Comparison of ENCODE assay signal across 26 mouse cellular contexts in the genomic region with DNA sequence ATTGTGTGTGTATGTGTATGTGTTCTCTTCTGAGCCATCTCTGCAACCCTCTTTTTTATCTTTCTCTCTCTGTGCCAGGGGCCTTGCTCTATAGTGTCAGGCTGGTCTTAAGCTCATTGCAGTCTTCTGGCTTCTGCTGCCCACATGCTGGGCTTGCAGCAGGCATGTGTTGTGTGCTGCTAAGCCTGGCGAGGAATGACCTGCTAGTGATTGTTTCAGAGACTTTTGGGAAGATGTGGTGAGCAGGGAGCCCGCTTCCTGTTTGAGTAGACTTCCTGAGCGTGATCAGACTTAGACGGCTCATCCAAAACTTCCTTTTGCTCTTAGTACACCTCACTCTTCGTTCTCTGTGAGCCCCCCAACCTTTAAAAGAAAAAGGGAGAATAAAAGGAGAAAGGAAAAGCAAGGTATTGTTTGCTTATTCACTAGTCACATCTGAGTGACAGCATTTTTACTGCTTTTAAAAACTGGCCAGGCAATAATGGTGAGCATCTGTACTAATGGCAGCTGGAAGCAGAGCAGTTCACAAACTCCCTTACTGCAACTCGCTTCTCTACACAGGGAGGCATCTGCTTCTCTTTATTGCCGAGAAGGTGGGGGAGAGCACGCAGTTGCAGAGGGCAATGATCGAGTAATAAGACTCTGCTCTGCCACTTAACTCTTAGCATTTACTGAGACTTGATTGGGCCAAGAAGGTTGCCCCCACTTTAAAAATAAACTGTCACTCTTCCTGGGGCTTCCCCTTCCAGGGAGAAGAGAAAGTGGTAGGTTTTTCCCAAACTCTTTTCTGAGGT. TPM values are rescaled to one million over a fixed set of nuclear protein-coding genes. Genes with fewer than 3 reads are reported as not detected.
DNase-seq lines count a peak whose midpoint lies in the region; ATAC-seq and TF ChIP-seq lines count a peak whose summit lies in the region.
"Had no signal": no experiment of that assay in that cellular context is flagged by ENCODE, and none has a peak within 500 bp of the region (broad histone marks: within the 10 kb centered on the region; RNA-seq: fewer than 3 reads in every experiment).

No protein-coding gene starts in this region.

- no peaks in the 10 kb centered on the region for H3K9me3 ChIP-seq in embryonic facial prominence, embryonic 14.5 days (ENCODE audit: control insufficient read depth, low read length)
- H3K9me3 ChIP-seq in limb, embryonic 11.5 days (ENCODE audit: control insufficient read depth, low read length): no peaks in the 10 kb centered on the region
- no peaks in the 10 kb centered on the region for H3K9me3 ChIP-seq in forebrain, postnatal 0 days (ENCODE audit: low read length)
- H3K9me3 ChIP-seq: heart, embryonic 10.5 days; liver, embryonic 15.5 days; midbrain, embryonic 10.5 days; neural tube, embryonic 12.5 days had no signal

- no peaks in the 10 kb centered on the region for H3K36me3 ChIP-seq in embryonic facial prominence, embryonic 14.5 days (ENCODE audit: control insufficient read depth, insufficient read depth, low read length)
- no peaks in the 10 kb centered on the region for H3K36me3 ChIP-seq in limb, embryonic 11.5 days (ENCODE audit: control insufficient read depth, insufficient read depth, low read length)
- H3K36me3 ChIP-seq in forebrain, postnatal 0 days (ENCODE audit: insufficient read depth): no peaks in the 10 kb centered on the region
- H3K36me3 ChIP-seq: heart, embryonic 10.5 days; liver, embryonic 15.5 days; midbrain, embryonic 10.5 days; neural tube, embryonic 12.5 days had no signal

- H3K4me3 ChIP-seq in embryonic facial prominence, embryonic 14.5 days (ENCODE audit: low read depth, low read length): no peak overlapping the region
- H3K4me3 ChIP-seq in limb, embryonic 11.5 days (ENCODE audit: low read depth, low read length): no peak overlapping the region
- no peak overlapping the region for H3K4me3 ChIP-seq in forebrain, postnatal 0 days (ENCODE audit: low read depth, low read length)
- H3K4me3 ChIP-seq: heart, embryonic 10.5 days; liver, embryonic 15.5 days; midbrain, embryonic 10.5 days; neural tube, embryonic 12.5 days had no signal

- no peak for ATAC-seq in embryonic facial prominence, embryonic 14.5 days (ENCODE audit: low read depth)
- no peak for ATAC-seq in limb, embryonic 11.5 days (ENCODE audit: insufficient number of reproducible peaks, low FRiP score, low TSS enrichment, low read depth)
- ATAC-seq in forebrain, postnatal 0 days: no peak
- ATAC-seq: activated CD4-positive, CD25-positive, alpha-beta regulatory T cell, adult 4 months; hindbrain, embryonic 16.5 days; lung, postnatal 0 days; Patski had no signal

- peak; percentile 78 for DNase-seq in heart, adult 11 months
- no peak for DNase-seq in heart, adult 8-10 months (ENCODE audit: low spot score)
- peak; percentile 13 for DNase-seq in brain, adult 2 months (ENCODE audit: low read depth, low spot score)
- DNase-seq in embryonic facial prominence, embryonic 14.5 days (ENCODE audit: low spot score): peak; percentile 38
- peak; percentile 48 for DNase-seq in limb, embryonic 11.5 days (ENCODE audit: low spot score)
- DNase-seq in spleen, postnatal 10 days (ENCODE audit: low spot score in 2 of 2): no peak
- no peak for DNase-seq in forebrain, postnatal 0 days
- no peak for DNase-seq in urinary bladder, postnatal 25 days (ENCODE audit: low spot score)
- DNase-seq: adrenal gland, postnatal 14 days; cerebellum, adult 9-10 months; gastrocnemius, postnatal 14 days; heart, postnatal 10 days; kidney, adult 2 months; kidney, postnatal 36 days; left cerebral cortex, postnatal 4 days had no signal

- no peaks in the 10 kb centered on the region for H3K4me1 ChIP-seq in embryonic facial prominence, embryonic 14.5 days (ENCODE audit: control insufficient read depth, insufficient read depth, low read length)
- H3K4me1 ChIP-seq in limb, embryonic 11.5 days (ENCODE audit: control insufficient read depth, insufficient read depth, low read length): peaks cover 8% of the 10 kb centered on the region
- H3K4me1 ChIP-seq in forebrain, postnatal 0 days (ENCODE audit: insufficient read depth): no peaks in the 10 kb centered on the region
- H3K4me1 ChIP-seq: liver, embryonic 15.5 days; neural tube, embryonic 12.5 days had no signal

- H3K27ac ChIP-seq in embryonic facial prominence, embryonic 14.5 days (replicated peaks; ENCODE audit: low read depth, low read length): no peak overlapping the region
- no peak overlapping the region; the same call in 1 of the 2 replicates for H3K27ac ChIP-seq in limb, embryonic 11.5 days (replicated peaks; ENCODE audit: low read depth, low read length)
- H3K27ac ChIP-seq in forebrain, postnatal 0 days (ENCODE audit: low read depth, low read length): no peak overlapping the region
- H3K27ac ChIP-seq: heart, embryonic 10.5 days; liver, embryonic 15.5 days; midbrain, embryonic 10.5 days; neural tube, embryonic 12.5 days had no signal

- H3K4me2 ChIP-seq in embryonic facial prominence, embryonic 14.5 days (ENCODE audit: low read depth, low read length): no peak overlapping the region
- no peak overlapping the region for H3K4me2 ChIP-seq in limb, embryonic 11.5 days (ENCODE audit: low read depth, severe bottlenecking)
- no peak overlapping the region for H3K4me2 ChIP-seq in forebrain, postnatal 0 days (ENCODE audit: low read depth)
- H3K4me2 ChIP-seq: liver, embryonic 15.5 days; neural tube, embryonic 12.5 days had no signal

- 27% methylated on average over 9 of the region's 9 CpGs for WGBS in embryonic facial prominence, embryonic 14.5 days
- WGBS in limb, embryonic 11.5 days: 21% methylated on average over 9 of the region's 9 CpGs
- 29% methylated on average over 9 of the region's 9 CpGs for WGBS in forebrain, postnatal 0 days

- no peak for TF ChIP-seq CTCF in forebrain, postnatal 0 days (IDR thresholded peaks at IDR 0.05; ENCODE audit: low read depth)

- 0 out of 2 replicates have a peak overlapping the region, but pooled peaks have one; percentile 0 for H3K9ac ChIP-seq in embryonic facial prominence, embryonic 14.5 days (ENCODE audit: low read depth, low read length)
- no peak overlapping the region for H3K9ac ChIP-seq in limb, embryonic 11.5 days (ENCODE audit: low read length)
- no peak overlapping the region for H3K9ac ChIP-seq in forebrain, postnatal 0 days
- H3K9ac ChIP-seq: liver, embryonic 15.5 days; neural tube, embryonic 12.5 days had no signal

- H3K27me3 ChIP-seq in embryonic facial prominence, embryonic 14.5 days (replicated peaks; ENCODE audit: control insufficient read depth, insufficient read depth, low read length): peaks cover 4% of the 10 kb centered on the region; the same call in 1 of the 2 replicates
- H3K27me3 ChIP-seq in limb, embryonic 11.5 days (ENCODE audit: control insufficient read depth, insufficient read depth, low read length): peaks cover 2% of the 10 kb centered on the region; the same call in 1 of the 2 replicates
- no peaks in the 10 kb centered on the region; the same call in 1 of the 2 replicates for H3K27me3 ChIP-seq in forebrain, postnatal 0 days (ENCODE audit: insufficient read depth, low read length)

RNA-seq across cellular contexts. Expression of a gene that starts 5.2 kb away (rescaled TPM):
- total RNA-seq in heart, adult 8-10 months (2022): not detected
- 0.08 TPM in 1 of 2 replicates, not detected in the other for polyA plus RNA-seq in embryonic facial prominence, embryonic 14.5 days (2014; fragmentation: Nextera tagmentation; extraction: Ambion mirVana)
- not detected in 2 replicates for polyA plus RNA-seq in limb, embryonic 11.5 days (2014; fragmentation: Nextera tagmentation; extraction: Ambion mirVana)
- total RNA-seq in forebrain, postnatal 0 days (2014; rRNA removed): not detected in 2 replicates
- not detected in 2 replicates for polyA plus RNA-seq in forebrain, postnatal 0 days (2015; fragmentation: Nextera tagmentation; extraction: Ambion mirVana)
- total RNA-seq: adrenal gland, postnatal 14 days; gastrocnemius, postnatal 14 days; heart, postnatal 10 days; layer of hippocampus, postnatal 25 days; monocyte, adult 5-6 weeks had no signal
- polyA plus RNA-seq: heart, embryonic 10.5 days; kidney, adult 2 months; liver, embryonic 15.5 days; lung, postnatal 0 days; midbrain, embryonic 10.5 days; neural tube, embryonic 12.5 days; Patski; urinary bladder, adult 2 months had no signal

RNA-seq across cellular contexts. Expression of a gene that starts 8.5 kb away (rescaled TPM):
- total RNA-seq in heart, adult 8-10 months (2022): not detected
- 0.08 TPM in 2 replicates for polyA plus RNA-seq in embryonic facial prominence, embryonic 14.5 days (2014; fragmentation: Nextera tagmentation; extraction: Ambion mirVana)
- polyA plus RNA-seq in limb, embryonic 11.5 days (2014; fragmentation: Nextera tagmentation; extraction: Ambion mirVana): not detected in 2 replicates
- total RNA-seq in forebrain, postnatal 0 days (2014; rRNA removed): not detected in 2 replicates
- polyA plus RNA-seq in forebrain, postnatal 0 days (2015; fragmentation: Nextera tagmentation; extraction: Ambion mirVana): not detected in 2 replicates
- total RNA-seq: adrenal gland, postnatal 14 days; gastrocnemius, postnatal 14 days; heart, postnatal 10 days; layer of hippocampus, postnatal 25 days; left cerebral cortex, postnatal 4 days; monocyte, adult 5-6 weeks had no signal
- polyA plus RNA-seq: hindbrain, embryonic 16.5 days; kidney, adult 2 months; liver, embryonic 15.5 days; lung, postnatal 0 days; midbrain, embryonic 10.5 days; neural tube, embryonic 12.5 days; Patski; urinary bladder, adult 2 months had no signal

RNA-seq across cellular contexts. Expression of a gene that starts 39.8 kb away (rescaled TPM):
- not detected for total RNA-seq in heart, adult 8-10 months (2022)
- 1.5 and 2.9 TPM in 2 replicates for polyA plus RNA-seq in embryonic facial prominence, embryonic 14.5 days (2014; fragmentation: Nextera tagmentation; extraction: Ambion mirVana)
- polyA plus RNA-seq in limb, embryonic 11.5 days (2014; fragmentation: Nextera tagmentation; extraction: Ambion mirVana): 0.57 and 1.0 TPM in 2 replicates
- 1.5 and 2.3 TPM in 2 replicates for total RNA-seq in forebrain, postnatal 0 days (2014; rRNA removed)
- polyA plus RNA-seq in forebrain, postnatal 0 days (2015; fragmentation: Nextera tagmentation; extraction: Ambion mirVana): 1.2 and 1.9 TPM in 2 replicates
- total RNA-seq: adrenal gland, postnatal 14 days; gastrocnemius, postnatal 14 days; heart, postnatal 10 days; monocyte, adult 5-6 weeks had no signal
- polyA plus RNA-seq: kidney, adult 2 months had no signal

Comparison
In these comparisons a context has a peak if more than half of its experiments do, and no peak if none do; other contexts are left out.
1. DNase-seq: peak in heart, adult 11 months (single experiment), brain, adult 2 months (single experiment), embryonic facial prominence, embryonic 14.5 days (single experiment) and limb, embryonic 11.5 days (single experiment); none in heart, adult 8-10 months (single experiment), spleen, postnatal 10 days (0 of 2), forebrain, postnatal 0 days (single experiment) and urinary bladder, postnatal 25 days (single experiment).